Mouse (Mus musculus) heart, postnatal 0 days (tissue): ENCODE results near the gene Gm2431. TPM values are rescaled to one million over a fixed set of nuclear protein-coding genes. Genes with fewer than 3 reads are reported as not detected.
"Not testable (repeated sequence)": the region's sequence is repeated elsewhere in the genome, so short reads cannot be mapped to it uniquely, and the experiment has no call there.

Experiments used
- ATAC-seq: fragments of 200-750 bp; cut with Nextera tagmentation; 2 replicates; pipeline ENCODE4 v1.8.0; 2017; ENCODE audit warnings: low read depth, moderate number of reproducible peaks, moderate library complexity; ENCODE audit not compliant: insufficient read depth
- DNase-seq: peaks from one replicate; pipeline ENCODE4 v3.0.0-alpha.2; 2016; ENCODE audit warnings: low spot score
- H3K27ac ChIP-seq: fragments of 300-500 bp; sonication (generic); 2 replicates; pipeline ENCODE4 v1.5.1; 2014; ENCODE audit warnings: low read depth, mild to moderate bottlenecking
- H3K27me3 ChIP-seq: fragments of 300-500 bp; sonication (generic); 2 replicates; pipeline ENCODE4 v1.6.1; 2014; ENCODE audit warnings: low read length, mixed read lengths; ENCODE audit not compliant: control insufficient read depth, insufficient read depth
- H3K36me3 ChIP-seq: fragments of 300-500 bp; sonication (generic); replicated peaks from 2 replicates; pipeline ENCODE4 v1.6.1; 2014; ENCODE audit warnings: low read length, mixed read lengths; ENCODE audit not compliant: control insufficient read depth, insufficient read depth
- H3K4me1 ChIP-seq: fragments of 300-500 bp; sonication (generic); 2 replicates; pipeline ENCODE4 v1.6.1; 2014; ENCODE audit warnings: antibody characterized with exemption; ENCODE audit not compliant: control insufficient read depth, insufficient read depth
- H3K4me2 ChIP-seq: fragments of 300-500 bp; sonication (generic); 2 replicates; pipeline ENCODE4 v1.6.1; 2014; ENCODE audit warnings: low read depth, mild to moderate bottlenecking, low read length, moderate library complexity
- H3K4me3 ChIP-seq: fragments of 300-500 bp; sonication (generic); 2 replicates; pipeline ENCODE4 v1.5.1; 2014; ENCODE audit warnings: low read depth, low read length
- H3K9ac ChIP-seq: fragments of 300-500 bp; sonication (generic); replicated peaks from 2 replicates; pipeline ENCODE4 v1.6.1; 2014; ENCODE audit warnings: low read depth, low read length, mixed read lengths
- H3K9me3 ChIP-seq: fragments of 300-500 bp; sonication (generic); replicated peaks from 2 replicates; pipeline ENCODE4 v1.6.1; 2016; ENCODE audit warnings: low read length; ENCODE audit not compliant: control insufficient read depth
- CTCF ChIP-seq: IDR thresholded peaks from 2 replicates; pipeline ENCODE4 v1.5.1; 2016; ENCODE audit warnings: antibody characterized with exemption, control low read depth, low read depth
- EP300 ChIP-seq: IDR thresholded peaks from 2 replicates; pipeline ENCODE4 v1.6.1; 2016; ENCODE audit warnings: antibody characterized with exemption, low read depth
- WGBS: fragments of 180-500 bp; shearing (Covaris S2); extraction: QIAGEN DNeasy Blood & Tissue Kit; methylation state at CpG from one replicate; pipeline ENCODE4 v1.1.7; 2014; 5-methylcytosine and 5-hydroxymethylcytosine counted together
- polyA plus RNA-seq: library from polyadenylated mRNA; unstranded; fragments of >200 nt; fragmentation: Nextera tagmentation; extraction: Ambion mirVana; gene quantifications from 2 replicates; pipeline ENCODE4 v1.2.1, GENCODE M21; 2015
- total RNA-seq: library from RNA; depleted of rRNA; stranded (reverse); fragments of >200 nt; gene quantifications from 2 replicates; pipeline ENCODE4 v1.2.3, GENCODE M21; 2014; ENCODE audit warnings: low replicate concordance

The Gm2431 gene
- total and polyA plus RNA-seq, 2 experiments from 2014 or later, result not detected

DNA sequence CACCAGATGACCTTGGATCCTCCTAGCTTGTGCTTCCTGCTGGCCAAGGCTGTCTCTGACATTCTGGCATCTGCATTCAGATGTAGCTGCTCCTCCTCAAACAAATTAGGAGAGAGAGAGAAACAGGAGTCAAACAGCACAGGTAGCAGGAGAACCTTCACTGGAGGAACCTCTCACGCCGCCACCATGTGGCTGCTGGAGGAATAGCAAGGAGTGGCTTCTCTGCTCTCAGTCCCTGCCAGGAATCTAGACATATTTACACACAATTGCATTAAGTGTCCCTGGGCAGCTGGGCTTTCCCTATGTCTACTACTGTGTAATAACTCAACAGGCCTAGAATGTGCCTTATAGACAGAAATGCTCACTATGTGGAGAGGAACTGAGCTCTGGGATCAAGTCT is 35.7 kb upstream of the Gm2431 start:
- H3K4me1 ChIP-seq, result 0 out of 2 replicates have a peak, but pooled peaks cover 11% of the 10 kb centered on the region
- DNase-seq (peak; percentile 14), ATAC-seq (0 out of 2 replicates have a peak, but pooled peaks have one; percentile 20)
- not testable (repeated sequence) for H3K27ac ChIP-seq, H3K9me3 ChIP-seq, H3K27me3 ChIP-seq, H3K4me3 ChIP-seq, H3K36me3 ChIP-seq, H3K9ac ChIP-seq, H3K4me2 ChIP-seq
- peak; percentile 52 for TF ChIP-seq CTCF
- 2% methylated on average over 2 of the region's 2 CpGs for WGBS

DNA sequence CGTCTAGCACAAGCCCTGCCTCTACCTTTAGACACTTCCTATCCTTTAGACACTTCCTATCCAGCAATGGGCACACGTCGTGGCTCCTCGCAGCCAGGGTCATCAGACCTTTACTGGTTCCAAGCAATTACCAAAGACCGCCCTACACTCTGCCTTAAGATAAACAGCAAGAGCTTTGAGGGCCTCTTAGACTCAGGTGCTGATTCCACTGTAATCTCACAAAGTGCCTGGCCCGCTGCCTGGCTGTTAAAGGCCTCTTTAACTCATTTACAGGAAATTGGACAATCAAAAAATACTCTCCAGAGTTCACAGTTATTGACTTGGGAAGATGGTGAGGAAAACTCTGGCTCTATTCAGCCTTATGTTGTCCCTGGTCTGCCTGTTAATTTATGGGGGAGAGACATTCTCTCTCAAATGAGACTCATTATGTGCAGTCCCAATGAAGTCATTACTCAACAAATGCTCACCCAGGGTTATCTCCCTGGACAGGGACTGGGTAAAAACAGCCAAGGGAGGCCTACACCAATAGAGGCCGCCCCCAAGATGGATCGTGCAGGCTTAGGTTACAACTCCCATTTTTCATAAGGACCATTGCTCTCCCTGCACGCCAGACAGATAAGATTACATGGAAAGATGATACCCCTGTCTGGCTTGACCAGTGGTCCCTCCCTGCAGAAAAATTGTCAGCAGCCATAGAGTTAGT is 27.9 kb upstream of the Gm2431 start:
- DNase-seq, H3K9me3 ChIP-seq, H3K9ac ChIP-seq, H3K27me3 ChIP-seq, H3K4me1 ChIP-seq, ATAC-seq, H3K4me2 ChIP-seq, H3K4me3 ChIP-seq, H3K36me3 ChIP-seq, H3K27ac ChIP-seq: not testable (repeated sequence)
- WGBS, result 57% methylated on average over 9 of the region's 9 CpGs

DNA sequence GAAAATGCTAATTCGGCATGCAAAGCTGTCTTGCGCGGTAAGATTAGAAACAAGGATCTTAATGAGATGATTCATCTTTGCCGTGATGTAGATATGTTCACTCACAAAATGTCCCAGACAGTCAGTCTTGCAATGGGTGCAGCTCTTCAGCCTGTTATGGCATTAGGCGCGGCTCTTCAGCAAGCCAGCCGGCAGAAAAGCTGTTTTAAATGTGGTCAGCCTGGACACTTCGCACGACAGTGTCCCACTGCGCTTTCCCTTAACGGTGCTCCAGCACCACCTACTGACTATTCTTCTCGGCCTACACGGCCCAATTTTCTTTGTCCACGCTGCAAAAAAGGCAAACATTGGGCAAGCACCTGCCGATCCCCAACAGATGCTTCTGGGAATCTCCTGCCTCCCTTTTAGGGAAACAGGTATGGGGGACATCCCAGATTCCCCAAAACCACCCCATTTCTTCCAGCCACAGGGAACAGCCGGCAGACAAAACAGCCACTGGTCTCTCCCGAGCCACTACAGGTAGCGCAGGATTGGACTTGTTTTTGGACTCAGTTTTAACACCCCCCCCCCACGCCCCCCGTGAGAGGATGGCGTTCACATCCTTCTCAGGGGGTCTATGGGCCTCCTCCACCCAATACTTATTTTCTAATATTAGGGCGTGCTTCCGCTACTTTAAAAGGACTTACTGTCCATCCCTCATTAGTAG is 27.1 kb upstream of the Gm2431 start:
- peak overlapping the region; percentile 68 for H3K4me3 ChIP-seq
- no peaks in the 10 kb centered on the region for H3K4me1 ChIP-seq
- H3K36me3 ChIP-seq, result no peaks in the 10 kb centered on the region
- no peak for TF ChIP-seq EP300
- peak; percentile 57 for TF ChIP-seq CTCF
- H3K4me2 ChIP-seq, result peak overlapping the region; percentile 96
- H3K9me3 ChIP-seq, result no peaks in the 10 kb centered on the region
- WGBS, result 23% methylated on average over 23 of the region's 23 CpGs
- H3K9ac ChIP-seq, result 0 out of 2 replicates have a peak overlapping the region, but pooled peaks have one; percentile 74
- peak; percentile 59 for DNase-seq
- H3K27ac ChIP-seq, result peak overlapping the region; percentile 90
- ATAC-seq, result peak; percentile 77
- no peaks in the 10 kb centered on the region for H3K27me3 ChIP-seq

DNA sequence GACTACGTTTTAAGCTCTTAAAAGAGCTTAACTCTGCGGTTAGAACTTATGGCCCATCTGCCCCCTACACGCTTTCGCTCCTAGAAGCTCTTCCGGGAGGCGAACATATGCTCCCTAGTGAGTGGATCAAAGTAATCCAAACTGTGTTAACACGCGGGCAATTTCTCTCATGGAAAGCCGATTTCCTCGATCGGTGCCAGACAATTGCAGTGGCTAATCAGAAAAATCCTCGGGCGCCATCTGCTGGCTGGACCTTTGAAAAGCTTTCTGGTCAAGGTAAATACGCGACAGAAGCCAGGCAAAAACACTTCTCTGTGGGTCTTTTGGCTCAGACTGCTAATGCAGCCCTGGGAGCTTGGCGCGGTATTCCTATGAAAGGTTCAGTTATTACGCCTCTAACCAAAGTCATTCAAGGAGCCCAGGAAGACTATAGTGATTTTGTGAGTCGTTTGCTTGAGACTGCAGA is 26.5 kb upstream of the Gm2431 start:
- Histone ChIP-seq H3K9ac (peak overlapping the region; percentile 74), H3K4me1 (no peaks in the 10 kb centered on the region), H3K27me3 (no peaks in the 10 kb centered on the region), H3K4me3 (peak overlapping the region; percentile 68), H3K36me3 (no peaks in the 10 kb centered on the region), H3K27ac (peak overlapping the region; percentile 90), H3K4me2 (peak overlapping the region; percentile 96), H3K9me3 (no peaks in the 10 kb centered on the region)
- peak; percentile 79 for TF ChIP-seq CTCF
- no peak for TF ChIP-seq EP300
- peak; percentile 84 for ATAC-seq
- peak; percentile 90 for DNase-seq
- under 1% methylated on average over 19 of the region's 19 CpGs for WGBS

DNA sequence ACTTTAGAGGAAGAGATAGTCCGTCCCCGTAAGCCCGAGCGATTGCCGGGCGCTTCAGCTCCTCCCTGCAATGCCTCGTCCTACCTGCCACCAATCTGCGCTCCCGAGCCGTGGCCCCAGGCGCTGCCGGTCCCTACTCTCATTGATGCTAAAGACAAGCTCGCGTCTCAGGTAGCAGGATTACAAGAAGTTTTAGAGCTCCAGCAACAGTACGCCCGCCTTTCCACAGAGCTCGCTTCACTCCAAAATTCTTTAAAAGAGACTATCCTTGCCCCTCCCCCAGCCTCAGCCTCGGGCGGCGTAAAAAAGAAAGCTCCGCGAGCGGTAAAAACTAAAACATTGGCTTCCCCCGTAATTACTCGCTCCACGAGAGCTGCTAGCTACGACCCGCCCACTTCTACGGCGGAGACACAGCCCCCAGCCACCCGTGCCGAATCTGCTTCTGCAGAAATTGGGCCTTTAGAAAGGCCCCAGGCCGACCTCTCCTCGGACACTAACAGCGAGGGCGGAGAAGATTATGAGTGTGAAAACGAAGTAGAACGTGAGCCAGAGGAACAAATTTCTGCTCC is 26.0 kb upstream of the Gm2431 start:
- peak; percentile 73 for ATAC-seq
- Histone ChIP-seq H3K4me2 (peak overlapping the region; percentile 96), H3K9me3 (no peaks in the 10 kb centered on the region), H3K4me1 (no peaks in the 10 kb centered on the region), H3K36me3 (no peaks in the 10 kb centered on the region), H3K4me3 (peak overlapping the region; percentile 68), H3K27ac (peak overlapping the region; percentile 90), H3K27me3 (no peaks in the 10 kb centered on the region), H3K9ac (peak overlapping the region; percentile 74)
- peak; percentile 46 for DNase-seq
- TF ChIP-seq CTCF (peak; percentile 19), EP300 (no peak)
- under 1% methylated on average over 38 of the region's 38 CpGs for WGBS

DNA sequence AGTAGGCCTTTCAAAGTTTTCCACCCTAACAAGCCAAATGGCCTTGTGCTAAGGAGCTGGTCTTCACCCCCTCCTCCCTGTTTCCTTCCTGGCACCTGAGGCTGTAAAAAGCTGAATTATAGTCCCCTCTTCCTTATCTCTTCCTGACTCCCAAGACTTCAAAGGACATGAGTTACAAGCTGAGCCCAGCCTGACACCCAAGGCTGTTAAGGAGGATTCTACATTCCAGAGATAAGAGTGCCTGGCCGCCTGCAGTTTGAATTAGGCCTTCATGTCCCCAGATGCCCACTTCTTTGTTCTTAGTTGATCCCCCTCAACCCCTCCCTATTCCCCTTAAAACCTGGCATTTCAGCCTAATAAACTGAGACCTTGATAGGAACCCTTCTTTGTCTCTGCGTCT is 24.7 kb upstream of the Gm2431 start:
- H3K9ac ChIP-seq, H3K9me3 ChIP-seq, H3K36me3 ChIP-seq, H3K27ac ChIP-seq, H3K4me2 ChIP-seq, H3K4me1 ChIP-seq, H3K27me3 ChIP-seq, H3K4me3 ChIP-seq, ATAC-seq, DNase-seq: not testable (repeated sequence)
- WGBS, result 38% methylated on average over 2 of the region's 2 CpGs
